Mouse (Mus musculus) thymus, adult 2 months (tissue): Measurements from ENCODE around the gene Dnajb1.

Experiments used
- CTCF ChIP-seq: fragments of 200-500 bp; IDR thresholded peaks from 2 replicates; pipeline ENCODE4 v1.5.1; 2012; ENCODE audit warnings: mild to moderate bottlenecking, control low read depth, low read length, moderate library complexity, borderline replicate concordance; ENCODE audit not compliant: control insufficient read depth, poor library complexity, insufficient read depth; ENCODE audit errors: extremely low read depth
- POLR2A ChIP-seq: fragments of 200-500 bp; IDR thresholded peaks from 2 replicates; pipeline ENCODE4 v1.6.1; 2012; ENCODE audit warnings: mild to moderate bottlenecking, low read length, control low read depth, moderate library complexity; ENCODE audit not compliant: control insufficient read depth, poor library complexity, insufficient read depth; ENCODE audit errors: extremely low read depth

DNA sequence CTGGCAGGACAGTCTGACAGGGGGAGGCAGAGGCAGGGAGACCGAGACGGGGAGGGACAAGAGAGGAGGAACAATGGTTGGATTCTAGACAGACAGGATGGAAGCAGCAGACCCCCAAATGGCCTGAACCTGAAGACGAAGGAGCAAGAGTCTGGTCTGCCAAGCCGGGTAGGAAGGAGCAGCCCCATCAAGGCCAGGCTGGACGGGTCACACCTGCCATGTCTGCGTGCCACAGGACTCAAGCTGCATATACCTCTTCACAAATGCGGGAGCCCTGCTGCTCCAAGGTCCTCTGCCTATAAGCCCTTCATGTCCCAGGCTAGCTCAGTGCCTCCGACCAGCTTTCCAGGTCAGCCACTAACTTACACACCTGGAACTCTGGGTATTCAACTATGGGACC lies 28.3 kb upstream of the Dnajb1 start:
- TF ChIP-seq CTCF (no peak), POLR2A (no peak)
